Mouse (Mus musculus): ENCODE measurements around the gene Btbd16. TPM values are rescaled to one million over a fixed set of nuclear protein-coding genes. Genes with fewer than 3 reads are reported as not detected.

Gene Btbd16
- polyA plus RNA-seq, 1 experiment from 2014 or later: 0.08 TPM

DNA sequence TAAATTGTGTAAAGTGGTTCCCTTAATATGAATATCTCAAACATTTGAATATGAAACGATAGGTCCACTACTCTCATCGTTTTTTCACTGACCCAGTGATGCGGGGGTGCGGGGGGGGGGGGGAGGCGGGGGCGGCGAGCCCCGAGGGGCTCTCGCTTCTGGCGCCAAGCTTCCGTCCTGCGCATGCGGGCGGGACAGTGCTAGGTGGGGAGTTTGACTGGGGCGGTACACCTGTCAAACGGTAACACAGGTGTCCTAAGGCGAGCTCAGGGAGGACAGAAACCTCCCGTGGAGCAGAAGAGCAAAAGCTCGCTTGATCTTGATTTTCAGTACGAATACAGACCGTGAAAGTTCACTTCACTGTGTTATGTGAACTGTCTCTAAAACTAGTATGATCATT is 60.4 kb downstream of the Btbd16 start:
- H3K9ac ChIP-seq (ENCODE audit: low read length): no peak overlapping the region
- no peak overlapping the region; the same call in 1 of the 2 replicates for H3K4me2 ChIP-seq (ENCODE audit: low read depth, low read length)
- no peaks in the 10 kb centered on the region for H3K27me3 ChIP-seq (ENCODE audit: control insufficient read depth, insufficient read depth, low read length)
- peaks cover 24% of the 10 kb centered on the region for H3K4me1 ChIP-seq (ENCODE audit: control insufficient read depth, insufficient read depth, low read length)
- H3K9me3 ChIP-seq (replicated peaks; ENCODE audit: control insufficient read depth, low read length): no peaks in the 10 kb centered on the region
- no peak overlapping the region for H3K27ac ChIP-seq (ENCODE audit: low read length)
- no peaks in the 10 kb centered on the region for H3K36me3 ChIP-seq (ENCODE audit: control insufficient read depth, insufficient read depth)
- H3K4me3 ChIP-seq (ENCODE audit: low read length): no peak overlapping the region
- peak; percentile 98 for ATAC-seq (replicated peaks; ENCODE audit: extremely low read depth, insufficient read depth, low FRiP score)
- WGBS: 37% methylated on average over 16 of the region's 21 CpGs

DNA sequence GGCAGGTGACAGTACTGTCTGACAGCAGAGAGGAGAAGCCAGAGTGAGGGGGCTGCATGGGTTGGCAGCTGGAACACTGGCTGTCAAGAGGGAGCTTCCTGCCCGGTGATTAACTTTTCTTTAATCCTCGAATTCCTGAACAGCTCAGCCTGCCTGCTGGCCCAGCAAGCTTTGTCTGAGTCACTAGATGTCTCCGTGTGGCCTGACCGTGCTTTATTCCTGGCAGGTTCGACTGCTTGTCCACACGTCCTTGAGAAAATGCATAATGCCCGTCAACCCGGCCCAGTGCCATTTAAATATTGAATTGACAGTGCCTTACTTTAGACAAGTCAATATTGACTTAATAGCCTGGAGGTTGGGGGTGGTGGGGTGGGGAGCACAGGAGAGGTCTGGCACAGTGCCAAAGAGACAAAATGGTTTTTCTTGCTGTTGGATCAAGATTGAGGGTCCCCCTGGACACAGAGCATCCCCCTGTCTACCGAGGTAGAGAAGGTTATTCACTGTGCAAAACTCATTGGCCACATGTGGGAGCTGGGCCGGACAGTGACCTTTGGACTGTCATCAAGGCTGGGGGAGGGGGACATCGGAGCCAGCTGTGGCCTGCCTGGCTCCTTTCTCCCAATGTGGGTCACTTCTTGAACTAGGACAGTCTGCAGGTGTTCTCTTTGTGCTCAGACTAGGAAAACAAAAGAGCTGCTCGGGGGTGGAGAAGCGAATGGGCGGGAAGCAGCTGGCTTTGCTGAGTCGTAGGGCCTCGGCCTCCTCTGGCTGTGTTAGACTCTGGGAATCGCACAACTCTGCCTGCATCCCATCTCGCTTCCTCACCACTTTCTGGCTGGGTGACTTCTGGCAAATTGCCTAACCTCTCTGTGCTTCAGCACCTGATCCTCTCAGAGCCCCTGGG is 61.3 kb downstream of the Btbd16 start:
- H3K4me2 ChIP-seq (ENCODE audit: low read depth, low read length): no peak overlapping the region
- H3K9ac ChIP-seq (ENCODE audit: low read length): no peak overlapping the region
- H3K36me3 ChIP-seq (ENCODE audit: control insufficient read depth, insufficient read depth): no peaks in the 10 kb centered on the region
- H3K27ac ChIP-seq (ENCODE audit: low read length): 0 out of 2 replicates have a peak overlapping the region, but pooled peaks have one; percentile 9
- no peaks in the 10 kb centered on the region for H3K9me3 ChIP-seq (replicated peaks; ENCODE audit: control insufficient read depth, low read length)
- ATAC-seq (replicated peaks; ENCODE audit: extremely low read depth, insufficient read depth, low FRiP score): no peak; the same call in 1 of the 2 replicates
- H3K4me1 ChIP-seq (ENCODE audit: control insufficient read depth, insufficient read depth, low read length): peaks cover 24% of the 10 kb centered on the region
- no peaks in the 10 kb centered on the region for H3K27me3 ChIP-seq (ENCODE audit: control insufficient read depth, insufficient read depth, low read length)
- 34% methylated on average over 18 of the region's 18 CpGs for WGBS
- no peak overlapping the region for H3K4me3 ChIP-seq (ENCODE audit: low read length)

- ATAC-seq (replicated peaks; ENCODE audit: extremely low read depth, insufficient read depth, low FRiP score): no peak
- H3K9ac ChIP-seq (ENCODE audit: low read length): no peak overlapping the region
- peaks cover 24% of the 10 kb centered on the region for H3K4me1 ChIP-seq (ENCODE audit: control insufficient read depth, insufficient read depth, low read length)
- no peaks in the 10 kb centered on the region for H3K27me3 ChIP-seq (ENCODE audit: control insufficient read depth, insufficient read depth, low read length)
- H3K9me3 ChIP-seq (replicated peaks; ENCODE audit: control insufficient read depth, low read length): no peaks in the 10 kb centered on the region
- no peak overlapping the region for H3K4me2 ChIP-seq (ENCODE audit: low read depth, low read length)
- 86% methylated on average over 9 of the region's 9 CpGs for WGBS
- no peaks in the 10 kb centered on the region for H3K36me3 ChIP-seq (ENCODE audit: control insufficient read depth, insufficient read depth)
- H3K27ac ChIP-seq (ENCODE audit: low read length): no peak overlapping the region
- H3K4me3 ChIP-seq (ENCODE audit: low read length): no peak overlapping the region
Observed at GRCm38 (mm10) chr7:130836066-130836465, 62.2 kb downstream of the Btbd16 start.

DNA sequence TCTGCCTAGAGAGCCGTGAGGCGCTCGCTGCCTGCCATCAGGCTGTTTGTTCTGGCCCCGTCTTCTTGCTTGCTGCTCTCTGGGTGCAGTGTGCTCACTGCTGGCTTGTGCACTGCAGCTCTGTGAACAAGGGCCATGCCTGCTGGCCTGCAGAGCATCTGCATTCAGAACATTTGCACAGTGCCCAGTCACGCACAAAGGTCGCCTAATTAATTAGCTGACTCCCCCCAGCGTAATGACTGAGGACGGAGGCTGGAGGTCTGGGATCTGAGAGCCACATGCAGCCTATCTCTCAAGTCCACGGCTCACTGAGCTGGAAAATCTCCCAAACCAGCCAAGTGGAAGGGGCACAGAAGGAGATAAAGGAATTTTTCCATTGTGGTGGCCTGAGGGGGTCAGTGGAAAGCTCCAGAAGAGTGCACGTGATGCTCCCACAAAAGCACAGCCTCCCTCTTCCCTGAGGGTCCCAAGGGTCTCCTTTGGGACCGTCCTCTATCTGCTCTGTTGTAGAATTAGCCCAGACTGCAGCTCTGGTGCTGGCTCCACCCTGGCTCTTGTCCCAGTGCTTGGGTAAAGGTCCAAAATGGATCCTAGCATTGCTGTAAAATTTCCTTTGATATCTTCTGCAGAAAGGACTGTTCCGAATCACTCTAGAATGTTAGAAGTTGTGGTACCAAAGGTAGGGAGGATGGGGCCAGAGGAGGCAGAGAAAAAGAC is 64.2 kb downstream of the Btbd16 start:
- H3K4me3 ChIP-seq (ENCODE audit: low read length): no peak overlapping the region
- no peak for ATAC-seq (replicated peaks; ENCODE audit: extremely low read depth, insufficient read depth, low FRiP score)
- 40% methylated on average over 12 of the region's 12 CpGs for WGBS
- peaks cover 24% of the 10 kb centered on the region for H3K4me1 ChIP-seq (ENCODE audit: control insufficient read depth, insufficient read depth, low read length)
- H3K9me3 ChIP-seq (replicated peaks; ENCODE audit: control insufficient read depth, low read length): no peaks in the 10 kb centered on the region
- H3K27ac ChIP-seq (ENCODE audit: low read length): 0 out of 2 replicates have a peak overlapping the region, but pooled peaks have one; percentile 24
- no peaks in the 10 kb centered on the region for H3K27me3 ChIP-seq (ENCODE audit: control insufficient read depth, insufficient read depth, low read length)
- peak overlapping the region; percentile 2; the same call in 1 of the 2 replicates for H3K4me2 ChIP-seq (ENCODE audit: low read depth, low read length)
- no peaks in the 10 kb centered on the region for H3K36me3 ChIP-seq (ENCODE audit: control insufficient read depth, insufficient read depth)
- H3K9ac ChIP-seq (ENCODE audit: low read length): no peak overlapping the region

- H3K36me3 ChIP-seq (ENCODE audit: control insufficient read depth, insufficient read depth): no peaks in the 10 kb centered on the region
- no peaks in the 10 kb centered on the region for H3K9me3 ChIP-seq (replicated peaks; ENCODE audit: control insufficient read depth, low read length)
- peaks cover 24% of the 10 kb centered on the region for H3K4me1 ChIP-seq (ENCODE audit: control insufficient read depth, insufficient read depth, low read length)
- WGBS: 69% methylated on average over 3 of the region's 3 CpGs
- H3K4me2 ChIP-seq (ENCODE audit: low read depth, low read length): no peak overlapping the region
- H3K4me3 ChIP-seq (ENCODE audit: low read length): no peak overlapping the region
- no peak for ATAC-seq (replicated peaks; ENCODE audit: extremely low read depth, insufficient read depth, low FRiP score)
- no peak overlapping the region for H3K9ac ChIP-seq (ENCODE audit: low read length)
- no peak overlapping the region for H3K27ac ChIP-seq (ENCODE audit: low read length)
- no peaks in the 10 kb centered on the region for H3K27me3 ChIP-seq (ENCODE audit: control insufficient read depth, insufficient read depth, low read length)
Observed at GRCm38 (mm10) chr7:130838658-130839025, 64.8 kb downstream of the Btbd16 start.

DNA sequence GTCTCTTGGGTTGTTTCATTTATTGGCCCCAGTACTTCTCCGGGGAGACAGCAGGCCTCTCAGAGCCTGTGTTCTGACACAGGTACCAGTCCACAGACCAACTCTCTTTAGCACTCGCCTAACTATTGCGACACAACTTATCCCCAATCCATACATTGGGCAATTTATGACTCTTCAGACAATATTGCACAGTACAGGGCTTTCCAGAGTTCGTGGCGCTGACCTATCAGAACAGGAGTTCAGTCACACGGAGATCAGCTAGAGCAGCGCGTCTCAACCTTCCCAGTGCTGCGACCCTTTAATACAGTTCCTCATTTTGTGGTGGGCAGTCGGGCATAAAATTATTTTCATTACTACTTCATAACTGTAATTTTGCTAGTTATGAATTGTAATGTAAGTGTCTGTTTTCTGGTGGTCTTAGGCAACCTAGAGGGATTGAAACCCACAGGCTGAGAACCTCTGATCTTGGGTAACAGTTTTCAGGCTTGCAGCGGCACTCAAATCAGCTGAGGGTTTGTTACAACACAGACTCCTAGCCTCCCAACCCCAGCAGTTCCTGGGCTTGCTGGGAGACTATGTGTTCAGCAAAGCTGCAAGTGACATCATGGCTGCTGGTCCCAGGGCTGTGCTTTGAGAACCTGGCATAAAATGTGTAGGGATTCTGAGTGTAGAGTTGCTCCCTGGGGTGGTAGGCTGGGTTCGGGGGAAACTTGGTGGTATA is 65.7 kb downstream of the Btbd16 start:
- WGBS: 88% methylated on average over 12 of the region's 12 CpGs
- Histone ChIP-seq H3K4me1 (ENCODE audit: control insufficient read depth, insufficient read depth, low read length) (peaks cover 23% of the 10 kb centered on the region), H3K4me2 (ENCODE audit: low read depth, low read length) (no peak overlapping the region), H3K9me3 (replicated peaks; ENCODE audit: control insufficient read depth, low read length) (no peaks in the 10 kb centered on the region), H3K9ac (ENCODE audit: low read length) (no peak overlapping the region), H3K36me3 (ENCODE audit: control insufficient read depth, insufficient read depth) (no peaks in the 10 kb centered on the region), H3K27me3 (ENCODE audit: control insufficient read depth, insufficient read depth, low read length) (no peaks in the 10 kb centered on the region), H3K27ac (ENCODE audit: low read length) (no peak overlapping the region), H3K4me3 (ENCODE audit: low read length) (no peak overlapping the region)
- no peak for ATAC-seq (replicated peaks; ENCODE audit: extremely low read depth, insufficient read depth, low FRiP score)

GRCm38 (mm10) chr7:130847164-130847718 is 73.4 kb downstream of the Btbd16 start:
- 77% methylated on average over 17 of the region's 17 CpGs for WGBS
- H3K9ac ChIP-seq (ENCODE audit: low read length): no peak overlapping the region
- H3K36me3 ChIP-seq (ENCODE audit: control insufficient read depth, insufficient read depth): no peaks in the 10 kb centered on the region
- H3K4me2 ChIP-seq (ENCODE audit: low read depth, low read length): no peak overlapping the region
- H3K4me3 ChIP-seq (ENCODE audit: low read length): no peak overlapping the region
- H3K9me3 ChIP-seq (replicated peaks; ENCODE audit: control insufficient read depth, low read length): no peaks in the 10 kb centered on the region
- H3K4me1 ChIP-seq (ENCODE audit: control insufficient read depth, insufficient read depth, low read length): no peaks in the 10 kb centered on the region
- no peaks in the 10 kb centered on the region for H3K27me3 ChIP-seq (ENCODE audit: control insufficient read depth, insufficient read depth, low read length)
- ATAC-seq (replicated peaks; ENCODE audit: extremely low read depth, insufficient read depth, low FRiP score): no peak
- H3K27ac ChIP-seq (ENCODE audit: low read length): no peak overlapping the region

DNA sequence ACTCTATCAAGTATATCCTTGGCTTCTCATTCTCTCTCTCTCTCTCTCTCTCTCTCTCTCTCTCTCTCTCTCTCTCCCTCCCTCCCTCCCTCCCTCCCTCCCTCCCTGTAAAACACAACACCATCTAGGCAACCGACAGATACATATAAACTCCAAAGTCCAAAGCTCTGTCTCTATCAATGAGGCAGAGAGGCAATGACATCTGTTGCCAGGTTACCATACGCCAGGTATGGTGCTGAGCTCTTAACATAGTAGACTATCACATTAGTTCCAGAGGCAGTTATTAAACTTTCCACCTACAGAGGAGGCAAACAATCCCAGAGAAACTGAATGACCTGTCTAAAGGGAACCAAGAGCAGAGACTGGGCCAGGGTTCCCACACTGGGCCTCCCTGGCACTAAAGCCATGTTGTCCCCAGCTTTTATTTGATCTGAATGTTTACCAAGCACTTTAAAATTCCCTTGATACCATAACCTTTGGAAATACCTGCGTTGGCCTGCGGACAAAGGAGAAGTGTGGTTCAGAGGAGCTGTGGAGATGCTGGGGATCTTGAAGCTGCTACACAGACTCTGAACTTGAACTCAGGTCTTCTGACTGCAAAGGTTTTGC is 80.9 kb downstream of the Btbd16 start:
- no peak overlapping the region for H3K4me2 ChIP-seq (ENCODE audit: low read depth, low read length)
- no peak overlapping the region for H3K4me3 ChIP-seq (ENCODE audit: low read length)
- no peak overlapping the region for H3K9ac ChIP-seq (ENCODE audit: low read length)
- ATAC-seq (replicated peaks; ENCODE audit: extremely low read depth, insufficient read depth, low FRiP score): no peak
- H3K4me1 ChIP-seq (ENCODE audit: control insufficient read depth, insufficient read depth, low read length): peaks cover 14% of the 10 kb centered on the region
- H3K9me3 ChIP-seq (replicated peaks; ENCODE audit: control insufficient read depth, low read length): no peaks in the 10 kb centered on the region
- WGBS: 74% methylated on average over 4 of the region's 4 CpGs
- no peaks in the 10 kb centered on the region for H3K36me3 ChIP-seq (ENCODE audit: control insufficient read depth, insufficient read depth)
- H3K27me3 ChIP-seq (ENCODE audit: control insufficient read depth, insufficient read depth, low read length): no peaks in the 10 kb centered on the region
- no peak overlapping the region for H3K27ac ChIP-seq (ENCODE audit: low read length)
